Mouse (Mus musculus) cerebellum, adult 11 months (tissue): Measurements from ENCODE around the gene Fchsd2.

Experiments
- DNase-seq: peaks from one replicate; pipeline ENCODE4 v3.0.0; 2022

Fchsd2 gene

GRCm38 (mm10) chr7:101092618-101093017 lies at the start of gene Fchsd2:
Gene Fchsd2, plus strand, starts transcription at chr7:101092863.
- DNase-seq, result no peak

- DNase-seq, result no peak
These were observed 48.7 kb upstream of the Fchsd2 start for GRCm38 (mm10) chr7:101043846-101044541.

- no peak for DNase-seq
These were observed 44.4 kb upstream of the Fchsd2 start for GRCm38 (mm10) chr7:101048247-101048646.

- no peak for DNase-seq
These were observed 43.2 kb upstream of the Fchsd2 start for GRCm38 (mm10) chr7:101049326-101050087.

- DNase-seq, result no peak
These were observed 41.7 kb upstream of the Fchsd2 start for GRCm38 (mm10) chr7:101050724-101051550.

GRCm38 (mm10) chr7:101051551-101052221 lies 41.0 kb upstream of the Fchsd2 start:
- DNase-seq, result peak; percentile 33

- no peak for DNase-seq
These were observed 39.5 kb upstream of the Fchsd2 start for GRCm38 (mm10) chr7:101053136-101053535.

- no peak for DNase-seq
These were observed 35.4 kb upstream of the Fchsd2 start for GRCm38 (mm10) chr7:101057309-101057708.

- DNase-seq, result no peak
These were observed 33.5 kb upstream of the Fchsd2 start for GRCm38 (mm10) chr7:101059188-101059587.

- no peak for DNase-seq
These were observed 32.2 kb upstream of the Fchsd2 start for GRCm38 (mm10) chr7:101060476-101060875.

GRCm38 (mm10) chr7:101061381-101061780 lies 31.3 kb upstream of the Fchsd2 start:
- DNase-seq, result peak; percentile 81

- peak; percentile 4 for DNase-seq
These were observed 30.4 kb upstream of the Fchsd2 start for GRCm38 (mm10) chr7:101062246-101062645.

- no peak for DNase-seq
These were observed 29.1 kb upstream of the Fchsd2 start for GRCm38 (mm10) chr7:101063523-101063922.

- DNase-seq, result no peak
These were observed 27.7 kb upstream of the Fchsd2 start for GRCm38 (mm10) chr7:101064697-101065688.

GRCm38 (mm10) chr7:101066009-101066408 lies 26.7 kb upstream of the Fchsd2 start:
- DNase-seq, result no peak

- no peak for DNase-seq
These were observed 25.9 kb upstream of the Fchsd2 start for GRCm38 (mm10) chr7:101066650-101067346.

GRCm38 (mm10) chr7:101067521-101067920 lies 25.1 kb upstream of the Fchsd2 start:
- DNase-seq, result no peak

- no peak for DNase-seq
These were observed 23.4 kb upstream of the Fchsd2 start for GRCm38 (mm10) chr7:101069271-101069670.

- DNase-seq, result no peak
These were observed 22.3 kb upstream of the Fchsd2 start for GRCm38 (mm10) chr7:101070406-101070805.

GRCm38 (mm10) chr7:101071020-101071419 lies 21.6 kb upstream of the Fchsd2 start:
- DNase-seq, result no peak
